Mouse (Mus musculus): ENCODE measurements around the gene Nt5c2. TPM values are rescaled to one million over a fixed set of nuclear protein-coding genes. Genes with fewer than 3 reads are reported as not detected.

Nt5c2 gene
- total and polyA plus RNA-seq, 3 experiments: 16.7 to 63.9 (median 58.2) TPM

DNA sequence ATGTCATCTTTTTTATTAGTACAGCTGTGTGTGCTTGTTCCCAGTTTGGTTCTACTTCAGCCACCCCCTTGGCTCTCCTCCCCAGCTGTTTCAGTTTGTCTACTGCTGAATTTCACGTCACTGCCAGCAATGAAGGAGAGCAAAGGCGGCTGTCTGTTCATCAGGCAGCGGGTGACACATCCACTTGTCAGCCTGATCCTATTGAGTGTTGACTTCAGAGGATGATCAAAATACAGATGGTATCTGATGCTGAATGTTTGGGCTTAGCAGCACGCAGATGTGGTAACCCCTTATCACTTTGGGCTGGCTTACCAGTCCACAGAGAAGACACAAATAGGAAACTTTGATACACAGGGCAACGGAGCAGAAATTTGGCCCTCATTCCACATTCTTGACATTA is 168.5 kb downstream of the Nt5c2 start:
- no peak for DNase-seq
- no peak overlapping the region; the same call in 1 of the 2 replicates for H3K27ac ChIP-seq
- no peaks in the 10 kb centered on the region for H3K4me1 ChIP-seq (ENCODE audit: control insufficient read depth, insufficient read depth, low read length)

DNA sequence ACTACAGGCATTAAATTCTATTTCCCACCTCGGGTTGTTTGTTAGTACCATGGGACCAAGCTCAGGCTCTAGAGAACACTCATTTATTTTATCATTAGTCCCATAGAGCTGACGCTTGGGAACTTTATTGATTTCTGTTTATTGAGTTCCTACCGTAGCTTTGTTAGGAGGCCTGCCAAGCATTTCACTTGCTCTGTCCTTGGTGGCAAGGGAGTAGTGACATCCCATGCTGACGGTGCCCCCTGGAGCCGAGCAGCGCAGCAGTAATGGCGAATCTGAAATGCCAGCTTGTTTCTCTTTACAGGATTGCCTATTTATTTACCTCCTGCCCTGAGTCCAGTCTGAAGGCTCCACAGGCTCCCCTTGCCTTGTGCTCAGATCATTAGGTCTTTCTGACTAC is 168.9 kb downstream of the Nt5c2 start:
- no peak for DNase-seq
- 84% methylated on average over 7 of the region's 7 CpGs for WGBS
- intact Hi-C loops (cut with DNase I): no loop called here
- TF ChIP-seq CTCF (IDR thresholded peaks at IDR 0.05) (no peak), POLR2A (IDR thresholded peaks at IDR 0.05; ENCODE audit: insufficient read depth, low read depth, low read length) (no peak)
- Histone ChIP-seq H3K4me3 (no peak overlapping the region), H3K27me3 (ENCODE audit: control insufficient read depth, insufficient read depth, low read length) (no peaks in the 10 kb centered on the region), H3K36me3 (ENCODE audit: control insufficient read depth, insufficient read depth, low read length) (no peaks in the 10 kb centered on the region), H3K27ac (no peak overlapping the region; the same call in 1 of the 2 replicates), H3K4me1 (ENCODE audit: control insufficient read depth, insufficient read depth, low read length) (no peaks in the 10 kb centered on the region), H3K79me2 (replicated peaks; ENCODE audit: control insufficient read depth, insufficient read depth, low read length) (no peaks in the 10 kb centered on the region), H3K9ac (ENCODE audit: low read depth, low read length) (no peak overlapping the region)

More for the DNA sequence above, 168.5 kb downstream of the Nt5c2 start:
- Histone ChIP-seq H3K79me2 (replicated peaks; ENCODE audit: control insufficient read depth, insufficient read depth, low read length) (no peaks in the 10 kb centered on the region), H3K27me3 (ENCODE audit: control insufficient read depth, insufficient read depth, low read length) (no peaks in the 10 kb centered on the region), H3K36me3 (ENCODE audit: control insufficient read depth, insufficient read depth, low read length) (no peaks in the 10 kb centered on the region), H3K9ac (ENCODE audit: low read depth, low read length) (no peak overlapping the region), H3K4me3 (no peak overlapping the region)
- WGBS: 44% methylated on average over 5 of the region's 5 CpGs
- TF ChIP-seq CTCF (IDR thresholded peaks at IDR 0.05) (no peak), POLR2A (IDR thresholded peaks at IDR 0.05; ENCODE audit: insufficient read depth, low read depth, low read length) (no peak), EP300 (IDR thresholded peaks at IDR 0.05; ENCODE audit: insufficient read depth, low read depth, low read length) (no peak)
- intact Hi-C loops (cut with DNase I): no loop called here

DNA sequence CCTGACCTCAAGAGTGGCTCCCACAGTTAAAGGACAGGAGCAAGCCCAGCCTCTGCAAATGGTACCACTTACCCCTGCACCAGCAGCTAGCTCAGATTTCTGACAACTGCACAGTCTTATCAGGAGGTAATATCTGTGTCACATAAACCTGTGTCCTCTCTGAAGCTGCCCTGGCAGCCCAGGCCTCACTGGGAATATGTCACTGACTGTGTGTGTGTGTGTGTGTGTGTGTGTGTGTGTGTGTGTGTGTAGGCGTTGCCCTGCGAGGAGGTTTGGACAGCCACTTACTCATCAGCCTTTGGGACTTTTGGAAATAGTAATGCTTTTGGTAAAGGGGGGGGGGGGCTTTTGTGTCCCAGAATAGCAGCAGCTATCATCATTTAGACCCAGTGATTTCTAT is 171.9 kb downstream of the Nt5c2 start:
- Histone ChIP-seq H3K79me2 (replicated peaks; ENCODE audit: control insufficient read depth, insufficient read depth, low read length) (no peaks in the 10 kb centered on the region), H3K9ac (ENCODE audit: low read depth, low read length) (no peak overlapping the region), H3K4me3 (no peak overlapping the region), H3K4me1 (ENCODE audit: control insufficient read depth, insufficient read depth, low read length) (no peaks in the 10 kb centered on the region), H3K27ac (no peak overlapping the region), H3K27me3 (ENCODE audit: control insufficient read depth, insufficient read depth, low read length) (no peaks in the 10 kb centered on the region), H3K36me3 (ENCODE audit: control insufficient read depth, insufficient read depth, low read length) (no peaks in the 10 kb centered on the region)
- intact Hi-C loops (cut with DNase I): no loop called here
- DNase-seq: no peak
- TF ChIP-seq POLR2A (IDR thresholded peaks at IDR 0.05; ENCODE audit: insufficient read depth, low read depth, low read length) (no peak), CTCF (IDR thresholded peaks at IDR 0.05) (no peak), EP300 (IDR thresholded peaks at IDR 0.05; ENCODE audit: insufficient read depth, low read depth, low read length) (no peak)
- WGBS: 61% methylated on average over 2 of the region's 2 CpGs

DNA sequence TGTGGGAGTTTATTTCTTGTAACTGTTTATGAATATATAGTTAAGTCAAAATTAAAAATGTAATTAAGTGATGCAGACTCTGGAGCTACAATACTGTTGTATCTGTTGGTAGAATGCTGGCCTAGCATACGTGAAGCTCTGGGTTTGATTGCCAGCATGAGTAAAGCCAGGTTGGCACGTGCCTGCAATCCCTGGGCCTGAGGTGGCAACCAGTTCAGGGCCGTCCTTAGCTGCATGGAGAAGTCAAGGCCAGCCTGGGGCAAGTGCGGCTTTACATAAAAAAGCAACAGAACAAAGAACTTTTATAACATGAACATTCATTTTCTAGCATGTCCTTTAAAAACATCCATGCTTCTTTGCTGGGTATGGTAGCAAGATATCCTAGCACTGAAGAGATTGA is 173.9 kb downstream of the Nt5c2 start:
- H3K4me1 ChIP-seq (ENCODE audit: control insufficient read depth, insufficient read depth, low read length): peaks cover 2% of the 10 kb centered on the region; the same call in 1 of the 2 replicates
- no peaks in the 10 kb centered on the region for H3K27me3 ChIP-seq (ENCODE audit: control insufficient read depth, insufficient read depth, low read length)
- no peaks in the 10 kb centered on the region for H3K36me3 ChIP-seq (ENCODE audit: control insufficient read depth, insufficient read depth, low read length)
- WGBS: 91% methylated on average over 4 of the region's 4 CpGs
- H3K79me2 ChIP-seq (replicated peaks; ENCODE audit: control insufficient read depth, insufficient read depth, low read length): no peaks in the 10 kb centered on the region
- intact Hi-C loops (cut with DNase I): no loop called here
- no peak for TF ChIP-seq EP300 (IDR thresholded peaks at IDR 0.05; ENCODE audit: insufficient read depth, low read depth, low read length)
- no peak for TF ChIP-seq CTCF (IDR thresholded peaks at IDR 0.05)
- TF ChIP-seq POLR2A (IDR thresholded peaks at IDR 0.05; ENCODE audit: insufficient read depth, low read depth, low read length): no peak
- H3K27ac ChIP-seq: no peak overlapping the region
- no peak overlapping the region for H3K9ac ChIP-seq (ENCODE audit: low read depth, low read length)
- no peak for DNase-seq
- H3K4me3 ChIP-seq: no peak overlapping the region

DNA sequence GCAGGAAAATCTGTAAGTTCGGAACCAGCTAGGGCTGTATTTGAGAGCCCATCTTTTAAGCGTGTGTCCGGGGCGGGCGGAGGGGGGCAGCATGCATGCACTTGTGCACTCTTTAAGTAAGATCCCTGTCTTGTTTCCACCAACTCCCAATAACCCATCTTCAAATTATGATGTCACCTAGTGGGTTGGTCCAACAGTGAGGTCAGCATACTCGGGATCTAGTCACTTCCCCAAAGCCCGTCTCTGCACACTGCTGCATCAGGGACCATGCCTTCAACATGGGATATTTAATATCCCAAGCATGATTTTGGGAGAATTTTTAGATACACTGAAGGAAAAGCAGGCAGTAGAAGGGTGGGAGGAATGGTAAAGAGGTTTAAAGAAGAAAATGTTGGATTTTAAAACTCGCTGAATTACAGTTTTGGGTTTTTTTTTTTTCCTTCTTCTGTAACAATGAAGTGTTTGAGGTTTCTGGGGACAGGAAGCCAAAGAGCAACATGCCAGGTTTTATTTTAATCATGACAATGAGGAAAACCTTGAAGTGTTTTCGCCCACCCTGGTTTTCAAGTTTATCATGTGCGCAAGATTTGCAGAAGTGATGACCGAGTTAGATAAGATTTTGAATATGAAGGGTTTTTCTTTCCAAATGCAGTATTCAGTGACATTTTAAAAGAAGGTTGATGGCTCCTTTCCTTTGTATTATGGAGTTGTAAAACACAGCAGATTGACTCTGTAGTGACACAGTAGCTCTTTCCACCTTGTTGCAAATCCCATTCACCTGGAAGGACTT is 177.5 kb downstream of the Nt5c2 start:
- Histone ChIP-seq H3K9ac (ENCODE audit: low read depth, low read length) (no peak overlapping the region), H3K4me1 (ENCODE audit: control insufficient read depth, insufficient read depth, low read length) (peaks cover 2% of the 10 kb centered on the region; the same call in 1 of the 2 replicates), H3K79me2 (replicated peaks; ENCODE audit: control insufficient read depth, insufficient read depth, low read length) (no peaks in the 10 kb centered on the region), H3K4me3 (no peak overlapping the region), H3K27ac (no peak overlapping the region), H3K36me3 (ENCODE audit: control insufficient read depth, insufficient read depth, low read length) (no peaks in the 10 kb centered on the region), H3K27me3 (ENCODE audit: control insufficient read depth, insufficient read depth, low read length) (no peaks in the 10 kb centered on the region)
- 66% methylated on average over 11 of the region's 11 CpGs for WGBS
- intact Hi-C loops (cut with DNase I): no loop called here
- TF ChIP-seq POLR2A (IDR thresholded peaks at IDR 0.05; ENCODE audit: insufficient read depth, low read depth, low read length): no peak
- no peak for TF ChIP-seq EP300 (IDR thresholded peaks at IDR 0.05; ENCODE audit: insufficient read depth, low read depth, low read length)
- TF ChIP-seq CTCF (IDR thresholded peaks at IDR 0.05): no peak
- no peak for DNase-seq

DNA sequence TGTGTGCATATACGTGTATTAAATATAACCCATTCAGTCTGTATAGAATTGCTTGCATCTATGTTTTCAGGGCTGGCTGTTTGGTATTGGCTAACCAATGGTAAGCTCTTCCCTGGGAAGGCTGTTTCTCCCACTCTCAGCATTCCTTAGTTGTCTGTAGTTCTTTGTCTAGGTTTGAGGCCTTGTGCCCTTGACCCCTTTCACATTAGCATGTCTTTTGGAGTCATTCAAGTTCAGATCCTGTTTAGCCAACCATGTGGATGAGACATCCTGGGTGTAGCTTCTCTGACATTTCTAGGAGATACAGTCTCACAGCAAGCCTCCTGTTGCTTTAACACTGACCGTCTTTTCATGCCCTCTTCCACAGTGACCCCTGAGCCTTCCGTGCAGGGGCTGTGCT is 178.9 kb downstream of the Nt5c2 start:
- TF ChIP-seq POLR2A (IDR thresholded peaks at IDR 0.05; ENCODE audit: insufficient read depth, low read depth, low read length): no peak
- TF ChIP-seq CTCF (IDR thresholded peaks at IDR 0.05): no peak
- TF ChIP-seq EP300 (IDR thresholded peaks at IDR 0.05; ENCODE audit: insufficient read depth, low read depth, low read length): no peak
- Histone ChIP-seq H3K4me3 (no peak overlapping the region), H3K27me3 (ENCODE audit: control insufficient read depth, insufficient read depth, low read length) (no peaks in the 10 kb centered on the region), H3K4me1 (ENCODE audit: control insufficient read depth, insufficient read depth, low read length) (peaks cover 2% of the 10 kb centered on the region; the same call in 1 of the 2 replicates), H3K27ac (no peak overlapping the region), H3K36me3 (ENCODE audit: control insufficient read depth, insufficient read depth, low read length) (no peaks in the 10 kb centered on the region), H3K9ac (ENCODE audit: low read depth, low read length) (no peak overlapping the region), H3K79me2 (replicated peaks; ENCODE audit: control insufficient read depth, insufficient read depth, low read length) (no peaks in the 10 kb centered on the region)
- WGBS: 92% methylated on average over 3 of the region's 3 CpGs
- no peak for DNase-seq
- intact Hi-C loops (cut with DNase I): no loop called here
